Mouse (Mus musculus) 416B (cell line): ENCODE data around the gene Scel.

Source experiments
- DNase-seq: peaks from one replicate; pipeline ENCODE4 v3.0.0; 2011; ENCODE audit warnings: low read depth

Scel gene

GRCm38 (mm10) chr14:103571598-103572320, 58.6 kb downstream of the Scel start:
- no peak for DNase-seq

GRCm38 (mm10) chr14:103575854-103576253, 62.7 kb downstream of the Scel start:
- DNase-seq: peak; percentile 24

GRCm38 (mm10) chr14:103577011-103577410, 63.9 kb downstream of the Scel start:
- peak; percentile 93 for DNase-seq

GRCm38 (mm10) chr14:103586662-103587061, 73.5 kb downstream of the Scel start:
- DNase-seq: no peak

GRCm38 (mm10) chr14:103587208-103587900, 74.2 kb downstream of the Scel start:
- DNase-seq: no peak

- DNase-seq: no peak
Measured at GRCm38 (mm10) chr14:103589819-103590218, 76.7 kb downstream of the Scel start.

- no peak for DNase-seq
Measured at GRCm38 (mm10) chr14:103595870-103596269, 82.7 kb downstream of the Scel start.

- no peak for DNase-seq
Measured at GRCm38 (mm10) chr14:103608063-103608462, 94.9 kb downstream of the Scel start.

GRCm38 (mm10) chr14:103613573-103614271, 100.6 kb downstream of the Scel start:
- DNase-seq: no peak

GRCm38 (mm10) chr14:103614272-103614587, 101.1 kb downstream of the Scel start:
- no peak for DNase-seq

- no peak for DNase-seq
Measured at GRCm38 (mm10) chr14:103619756-103620155, 106.6 kb downstream of the Scel start.

- DNase-seq: peak; percentile 20
Measured at GRCm38 (mm10) chr14:103621207-103621606, 108.1 kb downstream of the Scel start.

- DNase-seq: no peak
Measured at GRCm38 (mm10) chr14:103626100-103626499, 113.0 kb downstream of the Scel start.

GRCm38 (mm10) chr14:103629639-103630364, 116.7 kb downstream of the Scel start:
- DNase-seq: no peak

GRCm38 (mm10) chr14:103630545-103630944, 117.4 kb downstream of the Scel start:
- DNase-seq: no peak

GRCm38 (mm10) chr14:103643933-103644332, 130.8 kb downstream of the Scel start:
- no peak for DNase-seq

- no peak for DNase-seq
Measured at GRCm38 (mm10) chr14:103647981-103648380, 134.8 kb downstream of the Scel start.

- peak; percentile 25 for DNase-seq
Measured at GRCm38 (mm10) chr14:103648623-103649255, 135.6 kb downstream of the Scel start.

- peak; percentile 11 for DNase-seq
Measured at GRCm38 (mm10) chr14:103649302-103649701, 136.2 kb downstream of the Scel start.

- peak; percentile 82 for DNase-seq
Measured at GRCm38 (mm10) chr14:103649896-103650334, 136.8 kb downstream of the Scel start, which contains the start of gene Slain1. TSS of gene Slain1 (plus strand) at chr14:103650228.

GRCm38 (mm10) chr14:103650413-103651101, 137.4 kb downstream of the Scel start:
- no peak for DNase-seq
